Mouse (Mus musculus) liver, embryonic 14.5 days (tissue): ENCODE measurements around the gene Igf1r.

Experiments
- CTCF ChIP-seq: IDR thresholded peaks from 2 replicates; pipeline ENCODE4 v1.5.1; 2016; ENCODE audit warnings: antibody characterized with exemption, low read depth, control low read depth
- EP300 ChIP-seq: IDR thresholded peaks from 2 replicates; pipeline ENCODE4 v1.6.1; 2016; ENCODE audit warnings: antibody characterized with exemption, low read depth

DNA sequence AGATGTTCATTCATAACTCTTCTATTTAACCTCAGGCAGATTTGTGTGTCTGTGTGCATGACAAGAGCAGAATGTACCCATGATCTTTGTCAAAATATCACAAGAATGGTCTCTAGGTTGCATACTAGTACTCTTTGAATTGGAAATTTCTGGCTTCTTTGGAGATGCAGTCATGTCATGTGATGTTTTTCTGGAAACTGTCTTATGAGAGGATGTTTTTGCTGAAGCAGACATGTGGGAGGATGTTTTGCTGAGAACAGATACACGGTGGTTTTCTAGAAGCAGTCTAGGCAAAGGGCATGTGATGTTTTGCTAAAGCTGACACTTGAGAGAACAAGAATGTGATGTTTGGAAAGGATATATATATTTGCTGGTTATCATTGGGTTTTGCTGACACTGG, 297.8 kb downstream of the Igf1r start:
- TF ChIP-seq CTCF (no peak), EP300 (no peak)
